Mouse (Mus musculus) testis, adult 2 months (tissue): Measurements from ENCODE around the gene Cth. TPM values are rescaled to one million over a fixed set of nuclear protein-coding genes. Genes with fewer than 3 reads are reported as not detected.

Experiments used
- H3K27ac ChIP-seq: fragments of 200-500 bp; 2 replicates; pipeline ENCODE4 v1.5.1; 2012; ENCODE audit warnings: low read depth, low read length; ENCODE audit not compliant: control insufficient read depth, insufficient read depth
- H3K27me3 ChIP-seq: fragments of 200-500 bp; 2 replicates; pipeline ENCODE4 v1.6.1; 2012; ENCODE audit warnings: mild to moderate bottlenecking, low read length, moderate library complexity; ENCODE audit not compliant: control insufficient read depth, insufficient read depth
- H3K36me3 ChIP-seq: fragments of 200-500 bp; 2 replicates; pipeline ENCODE4 v1.6.1; 2012; ENCODE audit warnings: mild to moderate bottlenecking, low read length; ENCODE audit not compliant: control insufficient read depth, insufficient read depth
- H3K4me1 ChIP-seq: fragments of 200-500 bp; 2 replicates; pipeline ENCODE4 v1.6.1; 2012; ENCODE audit warnings: low read length; ENCODE audit not compliant: control insufficient read depth, insufficient read depth
- H3K4me3 ChIP-seq: fragments of 200-500 bp; 2 replicates; pipeline ENCODE4 v1.5.1; 2012; ENCODE audit warnings: low read depth, mild to moderate bottlenecking, low read length, moderate library complexity, mixed read lengths; ENCODE audit not compliant: control insufficient read depth
- CTCF ChIP-seq: fragments of 200-500 bp; IDR thresholded peaks from 2 replicates; pipeline ENCODE4 v1.5.1; 2012; ENCODE audit warnings: low read depth, mild to moderate bottlenecking, inconsistent platforms, low read length, moderate library complexity; ENCODE audit not compliant: control insufficient read depth, insufficient read depth, insufficient replicate concordance
- POLR2A ChIP-seq: fragments of 200-500 bp; IDR thresholded peaks from 2 replicates; pipeline ENCODE4 v1.6.1; 2012; ENCODE audit warnings: low read depth, mild to moderate bottlenecking, inconsistent platforms, low read length, moderate library complexity; ENCODE audit not compliant: control insufficient read depth
- polyA plus RNA-seq: library from polyadenylated mRNA; depleted of rRNA; stranded (reverse); fragments of >200 nt; gene quantifications from 2 replicates; pipeline ENCODE4 v1.2.3, GENCODE M21; 2012; rRNA removed

Gene Cth
- polyA plus RNA-seq, 1 experiment = 0.98 TPM

DNA sequence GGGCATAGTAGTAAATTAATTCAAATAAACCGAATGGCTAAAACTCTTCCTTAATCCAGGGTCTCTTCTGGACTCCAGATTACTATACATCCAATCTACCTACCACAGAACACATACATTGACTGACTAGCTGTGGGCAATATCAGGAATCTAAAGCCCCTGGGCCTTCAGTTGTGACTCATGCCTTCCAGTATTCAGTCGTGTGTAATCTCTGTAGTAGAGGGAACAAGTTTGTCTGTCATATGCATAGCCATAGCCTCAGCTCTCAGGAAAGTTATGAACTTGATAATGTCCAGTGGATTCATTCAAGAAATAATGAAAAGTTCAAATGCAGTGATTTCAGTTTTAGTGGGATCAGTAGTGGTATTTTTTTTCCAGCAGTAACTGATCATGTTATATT is 59.0 kb downstream of the Cth start:
- TF ChIP-seq POLR2A (no peak), CTCF (no peak)
- Histone ChIP-seq H3K4me3 (no peak overlapping the region), H3K27me3 (no peaks in the 10 kb centered on the region), H3K4me1 (no peaks in the 10 kb centered on the region), H3K27ac (no peak overlapping the region), H3K36me3 (no peaks in the 10 kb centered on the region)

DNA sequence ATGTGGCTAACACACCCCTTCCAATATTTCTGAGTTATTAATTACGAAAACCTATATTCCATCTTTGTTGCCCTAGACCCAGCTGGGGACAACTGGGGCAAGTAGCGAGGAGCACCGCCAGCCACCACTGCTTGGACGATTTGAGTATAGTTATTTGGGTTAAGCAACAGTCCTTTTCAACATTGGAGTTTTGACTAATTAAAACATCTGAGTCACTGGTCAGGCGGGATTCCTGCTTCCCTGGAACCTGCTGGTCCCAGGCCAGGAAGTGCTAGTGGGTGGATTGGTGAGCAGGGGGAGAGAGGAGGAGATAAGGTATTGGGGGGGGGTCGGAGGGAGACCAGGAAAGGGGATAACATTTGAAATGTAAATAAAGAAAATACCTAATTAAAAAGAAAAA is 59.4 kb downstream of the Cth start:
- H3K27ac ChIP-seq = no peak overlapping the region
- H3K36me3 ChIP-seq = no peaks in the 10 kb centered on the region
- no peak overlapping the region for H3K4me3 ChIP-seq
- no peaks in the 10 kb centered on the region for H3K27me3 ChIP-seq
- H3K4me1 ChIP-seq = no peaks in the 10 kb centered on the region
- no peak for TF ChIP-seq POLR2A
- no peak for TF ChIP-seq CTCF

DNA sequence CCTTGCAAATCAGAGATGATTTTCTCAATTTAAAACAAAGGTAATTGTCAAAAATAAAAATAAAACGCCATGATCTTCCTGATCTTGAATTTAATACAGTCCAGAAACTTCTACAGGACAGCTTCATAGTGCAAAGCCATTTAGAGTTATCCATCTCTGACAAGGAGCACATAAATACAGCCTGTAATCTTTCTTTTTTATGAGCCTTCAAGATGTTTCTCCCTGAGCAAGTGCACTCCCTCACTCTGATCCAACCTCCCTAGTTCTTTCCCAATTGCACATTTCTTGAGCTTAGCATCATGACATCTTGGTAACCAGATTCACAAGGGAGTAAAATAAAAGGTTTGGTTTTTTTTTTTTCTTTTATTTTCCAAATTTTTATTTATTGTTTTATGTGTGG is 72.1 kb downstream of the Cth start:
- Histone ChIP-seq H3K4me1 (peaks cover 2% of the 10 kb centered on the region; the same call in 1 of the 2 replicates), H3K4me3 (no peak overlapping the region), H3K27ac (no peak overlapping the region), H3K27me3 (no peaks in the 10 kb centered on the region), H3K36me3 (no peaks in the 10 kb centered on the region)
- TF ChIP-seq POLR2A = no peak

DNA sequence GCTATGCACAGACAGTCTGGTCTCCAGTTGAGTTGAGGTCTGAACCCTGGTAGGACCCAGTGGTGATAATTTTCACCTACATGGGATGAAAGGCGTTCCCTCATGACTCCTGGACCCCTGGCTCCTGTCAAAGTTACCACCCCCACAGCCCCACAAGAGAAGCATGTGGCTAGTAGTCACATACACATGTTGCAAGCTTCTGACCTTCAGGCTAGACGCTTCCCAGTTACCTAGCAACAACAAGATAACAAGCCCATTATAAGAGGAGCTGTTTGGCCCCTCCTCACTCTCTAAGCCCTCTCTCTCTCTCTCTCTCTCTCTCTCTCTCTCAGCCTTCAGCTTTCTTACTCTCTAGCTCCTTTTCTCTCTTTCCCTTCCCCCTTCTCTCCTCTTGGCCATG is 76.4 kb downstream of the Cth start:
- Histone ChIP-seq H3K36me3 (no peaks in the 10 kb centered on the region), H3K27ac (no peak overlapping the region), H3K4me3 (no peak overlapping the region), H3K27me3 (no peaks in the 10 kb centered on the region), H3K4me1 (peaks cover 2% of the 10 kb centered on the region; the same call in 1 of the 2 replicates)
- TF ChIP-seq POLR2A (no peak), CTCF (no peak)

DNA sequence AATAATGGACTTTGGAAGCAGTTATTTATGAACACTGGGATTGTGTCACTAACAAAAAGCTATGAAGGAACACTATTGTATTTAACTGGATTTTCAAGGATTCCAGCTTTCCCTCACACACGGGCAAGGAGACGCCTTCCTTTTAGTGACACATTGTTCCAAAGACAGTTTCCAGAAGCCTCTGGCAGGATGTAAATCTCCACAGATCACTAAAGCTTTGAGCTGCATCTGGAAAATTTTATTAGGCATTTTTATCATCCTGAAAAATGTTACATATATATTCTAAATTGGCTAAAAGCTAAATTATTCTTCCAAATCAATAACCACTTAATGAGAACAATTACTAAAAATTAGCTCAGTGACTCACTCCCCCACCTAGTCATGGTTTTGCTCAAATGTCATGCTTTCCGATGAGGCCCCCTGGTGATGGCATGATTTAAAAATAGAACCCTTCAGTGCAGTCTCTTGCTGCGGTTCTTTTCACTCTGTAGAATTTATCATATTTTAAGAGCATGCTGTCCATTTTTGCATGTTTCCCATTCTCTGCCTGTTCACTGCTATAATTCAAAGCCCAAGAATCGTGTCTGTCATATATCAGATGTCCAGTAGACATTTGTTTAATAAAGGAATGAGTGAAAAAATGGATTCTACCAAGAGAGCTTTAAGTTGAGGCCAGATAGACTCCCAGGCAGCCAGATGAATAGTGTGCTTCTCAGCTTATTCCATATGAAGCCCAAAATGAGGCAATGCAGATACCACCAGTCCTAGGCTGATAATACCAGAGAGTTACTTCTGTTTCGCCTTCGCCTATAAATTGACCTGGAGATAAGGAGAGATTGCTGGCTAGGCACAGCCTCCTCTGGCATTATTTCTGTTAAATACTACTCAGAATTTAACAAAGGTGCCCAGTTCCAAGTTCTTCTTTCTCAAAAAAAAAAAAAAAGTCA is 77.3 kb downstream of the Cth start:
- no peak overlapping the region for H3K27ac ChIP-seq
- H3K27me3 ChIP-seq = no peaks in the 10 kb centered on the region
- no peaks in the 10 kb centered on the region for H3K36me3 ChIP-seq
- H3K4me3 ChIP-seq = no peak overlapping the region
- TF ChIP-seq POLR2A (no peak), CTCF (no peak)
- peaks cover 2% of the 10 kb centered on the region; the same call in 1 of the 2 replicates for H3K4me1 ChIP-seq

Other genes starting within 250 kb of the Cth start
- gene Ankrd13c, start 22.2 kb upstream of the Cth start, polyA plus RNA-seq = 15.6 and 15.8 TPM in 2 replicates
- 216 and 254 TPM in 2 replicates for gene Srsf11, start 111.6 kb upstream of the Cth start, polyA plus RNA-seq
- gene Lrrc40, start 111.6 kb upstream of the Cth start, polyA plus RNA-seq = 7.0 and 8.7 TPM in 2 replicates